Comparison of ENCODE assay signal across 15 mouse cellular contexts in the genomic region with DNA sequence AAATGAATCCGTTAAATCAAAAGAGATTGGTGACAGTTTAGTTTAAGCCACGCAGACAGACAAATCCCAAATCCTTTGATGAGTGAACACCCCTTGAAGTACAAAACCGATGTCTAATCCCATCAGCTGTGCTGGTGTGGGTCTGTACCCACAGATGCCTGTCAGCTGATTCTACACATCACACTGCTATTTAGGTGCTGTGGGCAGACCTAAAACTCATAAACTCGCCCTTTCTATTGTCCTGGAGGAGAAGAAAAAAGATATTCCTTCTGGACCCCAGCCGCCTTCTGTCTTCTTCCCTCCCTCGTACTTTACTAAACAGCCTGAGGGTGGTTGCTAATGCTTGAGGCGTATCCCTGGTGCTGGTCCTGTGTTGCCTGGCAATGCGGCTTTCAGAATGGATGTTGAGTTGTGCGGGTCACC.
DNase-seq lines count a peak whose midpoint lies in the region; ATAC-seq and TF ChIP-seq lines count a peak whose summit lies in the region.
"Had no signal": no experiment of that assay in that cellular context is flagged by ENCODE, and none has a peak within 500 bp of the region (broad histone marks: within the 10 kb centered on the region; RNA-seq: fewer than 3 reads in every experiment).

No protein-coding gene starts in this region.

- H3K4me2 ChIP-seq in embryonic facial prominence, embryonic 14.5 days (ENCODE audit: low read depth, low read length): no peak overlapping the region
- H3K4me2 ChIP-seq in midbrain, embryonic 13.5 days (replicated peaks): peak overlapping the region; percentile 31
- H3K4me2 ChIP-seq: embryonic facial prominence, embryonic 15.5 days; heart, embryonic 15.5 days; lung, embryonic 14.5 days had no signal

- TF ChIP-seq CTCF in left cerebral cortex, adult 2 months (IDR thresholded peaks at IDR 0.05): no peak
- TF ChIP-seq CTCF in brain, embryonic 14.5 days (IDR thresholded peaks at IDR 0.05; ENCODE audit: borderline replicate concordance, extremely low read depth, insufficient read depth, insufficient read length): no peak

- no peak overlapping the region for H3K27ac ChIP-seq in embryonic facial prominence, embryonic 14.5 days (replicated peaks; ENCODE audit: low read depth, low read length)
- H3K27ac ChIP-seq in embryonic facial prominence, embryonic 10.5 days (replicated peaks): no peak overlapping the region
- no peak overlapping the region for H3K27ac ChIP-seq in left cerebral cortex, adult 2 months
- no peak overlapping the region for H3K27ac ChIP-seq in midbrain, embryonic 13.5 days
- H3K27ac ChIP-seq: embryonic facial prominence, embryonic 15.5 days; heart, embryonic 15.5 days had no signal

- no peaks in the 10 kb centered on the region for H3K9me3 ChIP-seq in embryonic facial prominence, embryonic 14.5 days (ENCODE audit: control insufficient read depth, low read length)
- H3K9me3 ChIP-seq in embryonic facial prominence, embryonic 10.5 days: no peaks in the 10 kb centered on the region
- no peaks in the 10 kb centered on the region for H3K9me3 ChIP-seq in midbrain, embryonic 13.5 days
- H3K9me3 ChIP-seq: embryonic facial prominence, embryonic 15.5 days; heart, embryonic 15.5 days had no signal

- ATAC-seq in embryonic facial prominence, embryonic 14.5 days (ENCODE audit: low read depth): no peak
- peak; percentile 92 for ATAC-seq in midbrain, embryonic 13.5 days
- ATAC-seq: inflammation-experienced regulatory T-cells, adult 6 months had no signal

- intact Hi-C loops in left cerebral cortex, postnatal 14 days (cut with DNase I): no loop called here
- intact Hi-C loops in left cerebral cortex, adult 2 months (cut with DNase I): no loop called here

- no peak overlapping the region for H3K4me3 ChIP-seq in embryonic facial prominence, embryonic 14.5 days (ENCODE audit: low read depth, low read length)
- H3K4me3 ChIP-seq in embryonic facial prominence, embryonic 10.5 days: no peak overlapping the region
- no peak overlapping the region for H3K4me3 ChIP-seq in left cerebral cortex, adult 2 months
- no peak overlapping the region for H3K4me3 ChIP-seq in midbrain, embryonic 13.5 days (replicated peaks)
- H3K4me3 ChIP-seq: embryonic facial prominence, embryonic 15.5 days; heart, embryonic 15.5 days had no signal

- WGBS in embryonic facial prominence, embryonic 14.5 days: 48% methylated on average over 9 of the region's 9 CpGs
- 58% methylated on average over 9 of the region's 9 CpGs for WGBS in embryonic facial prominence, embryonic 10.5 days
- 14% methylated on average over 9 of the region's 9 CpGs for WGBS in midbrain, embryonic 13.5 days

- no peak overlapping the region for H3K9ac ChIP-seq in embryonic facial prominence, embryonic 14.5 days (ENCODE audit: low read depth, low read length)
- H3K9ac ChIP-seq in midbrain, embryonic 13.5 days (replicated peaks): no peak overlapping the region
- H3K9ac ChIP-seq: embryonic facial prominence, embryonic 15.5 days; heart, embryonic 15.5 days; lung, embryonic 14.5 days had no signal

- no peaks in the 10 kb centered on the region for H3K36me3 ChIP-seq in embryonic facial prominence, embryonic 14.5 days (ENCODE audit: control insufficient read depth, insufficient read depth, low read length)
- H3K36me3 ChIP-seq in embryonic facial prominence, embryonic 10.5 days (replicated peaks): no peaks in the 10 kb centered on the region
- no peaks in the 10 kb centered on the region for H3K36me3 ChIP-seq in midbrain, embryonic 13.5 days
- H3K36me3 ChIP-seq: embryonic facial prominence, embryonic 15.5 days; heart, embryonic 15.5 days had no signal

- no peaks in the 10 kb centered on the region for H3K4me1 ChIP-seq in embryonic facial prominence, embryonic 14.5 days (ENCODE audit: control insufficient read depth, insufficient read depth, low read length)
- H3K4me1 ChIP-seq in embryonic facial prominence, embryonic 10.5 days: peaks cover 7% of the 10 kb centered on the region; the same call in 1 of the 2 replicates
- H3K4me1 ChIP-seq in midbrain, embryonic 13.5 days (replicated peaks): peaks cover 12% of the 10 kb centered on the region
- H3K4me1 ChIP-seq: embryonic facial prominence, embryonic 15.5 days; heart, embryonic 15.5 days had no signal

- peak; percentile 49 for DNase-seq in embryonic facial prominence, embryonic 14.5 days (ENCODE audit: low spot score)
- DNase-seq in embryonic facial prominence, embryonic 10.5 days (ENCODE audit: low spot score): no peak
- DNase-seq in left cerebral cortex, postnatal 14 days (ENCODE audit: low spot score in 2 of 2): peak; percentile 9 to 10
- DNase-seq in left cerebral cortex, adult 2 months (ENCODE audit: extremely low spot score in 1 of 2, low spot score in 2 of 2): no peak
- peak; percentile 65 for DNase-seq in brain, embryonic 14.5 days (ENCODE audit: low read depth)
- no peak for DNase-seq in heart, postnatal 4 days
- DNase-seq in kidney, postnatal 14 days: no peak
- DNase-seq: adrenal gland, postnatal 14 days; cerebellum, postnatal 14 days; lung, embryonic 14.5 days; thymus, adult 2 months had no signal

- TF ChIP-seq POLR2A in brain, embryonic 14.5 days (IDR thresholded peaks at IDR 0.05; ENCODE audit: borderline replicate concordance, extremely low read depth, insufficient read depth, insufficient read length, poor library complexity, severe bottlenecking): no peak

- H3K27me3 ChIP-seq in embryonic facial prominence, embryonic 14.5 days (replicated peaks; ENCODE audit: control insufficient read depth, insufficient read depth, low read length): no peaks in the 10 kb centered on the region; the same call in 1 of the 2 replicates
- H3K27me3 ChIP-seq in embryonic facial prominence, embryonic 10.5 days (replicated peaks; ENCODE audit: low read depth, poor library complexity, severe bottlenecking): no peaks in the 10 kb centered on the region
- no peaks in the 10 kb centered on the region for H3K27me3 ChIP-seq in midbrain, embryonic 13.5 days
- H3K27me3 ChIP-seq: embryonic facial prominence, embryonic 15.5 days; heart, embryonic 15.5 days had no signal

Comparison
In these comparisons a context has a peak if more than half of its experiments do, and no peak if none do; other contexts are left out.
1. DNase-seq: peak in embryonic facial prominence, embryonic 14.5 days (single experiment), left cerebral cortex, postnatal 14 days (2 of 2) and brain, embryonic 14.5 days (single experiment); none in embryonic facial prominence, embryonic 10.5 days (single experiment), left cerebral cortex, adult 2 months (0 of 2), heart, postnatal 4 days (single experiment) and kidney, postnatal 14 days (single experiment).